Mouse (Mus musculus) lung, postnatal 36 days (tissue): ENCODE data around the gene Brat1.
"Not testable (repeated sequence)": the region's sequence is repeated elsewhere in the genome, so short reads cannot be mapped to it uniquely, and the experiment has no call there.

ENCODE experiments used
- DNase-seq: peaks from one replicate; pipeline ENCODE4 v3.0.0; 2022; ENCODE audit warnings: mixed read lengths

Brat1 gene

GRCm38 (mm10) chr5:140704378-140705251 is at the start of gene Brat1:
TSS of gene Brat1 (plus strand) at chr5:140705011.
- peak; percentile 100 for DNase-seq

- no peak for DNase-seq
Measured at GRCm38 (mm10) chr5:140659607-140660272, 45.1 kb upstream of the Brat1 start.

GRCm38 (mm10) chr5:140660398-140660797 is 44.4 kb upstream of the Brat1 start:
- DNase-seq: no peak

GRCm38 (mm10) chr5:140661427-140661826 is 43.4 kb upstream of the Brat1 start:
- no peak for DNase-seq

- no peak for DNase-seq
Measured at GRCm38 (mm10) chr5:140661875-140662643, 42.8 kb upstream of the Brat1 start.

- DNase-seq: peak; percentile 17
Measured at GRCm38 (mm10) chr5:140662741-140663592, 41.8 kb upstream of the Brat1 start.

GRCm38 (mm10) chr5:140663621-140664180 is 41.1 kb upstream of the Brat1 start:
- peak; percentile 89 for DNase-seq

- DNase-seq: no peak
Measured at GRCm38 (mm10) chr5:140672115-140672514, 32.7 kb upstream of the Brat1 start.

- not testable (repeated sequence) for DNase-seq
Measured at GRCm38 (mm10) chr5:140672603-140673002, 32.2 kb upstream of the Brat1 start.

GRCm38 (mm10) chr5:140674036-140674435 is 30.8 kb upstream of the Brat1 start:
- no peak for DNase-seq

- DNase-seq: peak; percentile 10
Measured at GRCm38 (mm10) chr5:140675079-140675478, 29.7 kb upstream of the Brat1 start.

- DNase-seq: no peak
Measured at GRCm38 (mm10) chr5:140675640-140676039, 29.2 kb upstream of the Brat1 start.

GRCm38 (mm10) chr5:140677137-140677536 is 27.7 kb upstream of the Brat1 start:
- no peak for DNase-seq

GRCm38 (mm10) chr5:140680051-140680450 is 24.8 kb upstream of the Brat1 start:
- no peak for DNase-seq

GRCm38 (mm10) chr5:140680950-140681349 is 23.9 kb upstream of the Brat1 start:
- no peak for DNase-seq

- no peak for DNase-seq
Measured at GRCm38 (mm10) chr5:140682113-140682512, 22.7 kb upstream of the Brat1 start.

- DNase-seq: peak; percentile 64
Measured at GRCm38 (mm10) chr5:140684343-140685148, 20.3 kb upstream of the Brat1 start.

- DNase-seq: peak; percentile 35
Measured at GRCm38 (mm10) chr5:140688434-140688833, 16.4 kb upstream of the Brat1 start.

- no peak for DNase-seq
Measured at GRCm38 (mm10) chr5:140695987-140696386, 8.8 kb upstream of the Brat1 start.

- DNase-seq: no peak
Measured at GRCm38 (mm10) chr5:140699776-140700175, 5.0 kb upstream of the Brat1 start.

- DNase-seq: no peak
Measured at GRCm38 (mm10) chr5:140701661-140702060, 3.1 kb upstream of the Brat1 start.
